Mouse (Mus musculus) intestine, postnatal 0 days (tissue): ENCODE results near the gene Ankrd63. TPM values are rescaled to one million over a fixed set of nuclear protein-coding genes. Genes with fewer than 3 reads are reported as not detected.

Experiments
- ATAC-seq: fragments of 200-750 bp; cut with Nextera tagmentation; 2 replicates; pipeline ENCODE4 v1.8.0; 2017; ENCODE audit warnings: mild to moderate bottlenecking, moderate TSS enrichment, moderate library complexity
- H3K27ac ChIP-seq: fragments of 300-500 bp; sonication (generic); 2 replicates; pipeline ENCODE4 v1.5.1; 2014; ENCODE audit warnings: mild to moderate bottlenecking, low read depth, low read length, moderate library complexity
- H3K27me3 ChIP-seq: fragments of 300-500 bp; sonication (generic); replicated peaks from 2 replicates; pipeline ENCODE4 v1.6.1; 2014; ENCODE audit warnings: low read length, mixed read lengths; ENCODE audit not compliant: control insufficient read depth, insufficient read depth
- H3K36me3 ChIP-seq: fragments of 300-500 bp; sonication (generic); 2 replicates; pipeline ENCODE4 v1.6.1; 2014; ENCODE audit warnings: mild to moderate bottlenecking, moderate library complexity; ENCODE audit not compliant: control insufficient read depth, insufficient read depth
- H3K4me1 ChIP-seq: fragments of 300-500 bp; sonication (generic); replicated peaks from 2 replicates; pipeline ENCODE4 v1.6.1; 2014; ENCODE audit warnings: antibody characterized with exemption, low read length, mixed read lengths; ENCODE audit not compliant: control insufficient read depth, insufficient read depth
- H3K4me2 ChIP-seq: fragments of 300-500 bp; sonication (generic); replicated peaks from 2 replicates; pipeline ENCODE4 v1.6.1; 2014; ENCODE audit warnings: low read depth, mild to moderate bottlenecking, moderate library complexity
- H3K4me3 ChIP-seq: fragments of 300-500 bp; sonication (generic); 2 replicates; pipeline ENCODE4 v1.5.1; 2014; ENCODE audit warnings: low read depth, low read length
- H3K9ac ChIP-seq: fragments of 300-500 bp; sonication (generic); 2 replicates; pipeline ENCODE4 v1.6.1; 2014; ENCODE audit warnings: mild to moderate bottlenecking, low read depth, low read length
- H3K9me3 ChIP-seq: fragments of 300-500 bp; sonication (generic); 2 replicates; pipeline ENCODE4 v1.6.1; 2016; ENCODE audit warnings: mixed run types; ENCODE audit not compliant: control insufficient read depth
- CTCF ChIP-seq: sonication (generic); IDR thresholded peaks from 2 replicates; pipeline ENCODE4 v1.5.1; 2016; ENCODE audit warnings: low read depth, mild to moderate bottlenecking, control low read depth, antibody characterized with exemption, moderate library complexity
- WGBS: fragments of 180-500 bp; shearing (Covaris S2); extraction: QIAGEN DNeasy Blood & Tissue Kit; methylation state at CpG from one replicate; pipeline ENCODE4 v1.1.7; 2014; 5-methylcytosine and 5-hydroxymethylcytosine counted together
- polyA plus RNA-seq: library from polyadenylated mRNA; unstranded; fragments of >200 nt; fragmentation: Nextera tagmentation; extraction: Ambion mirVana; gene quantifications from 2 replicates; pipeline ENCODE4 v1.2.1, GENCODE M21; 2015

The Ankrd63 gene
- polyA plus RNA-seq, 1 experiment from 2014 or later, result 0.65 TPM

- Histone ChIP-seq H3K4me3 (no peak overlapping the region), H3K27ac (no peak overlapping the region), H3K27me3 (0 out of 2 replicates have a peak, but pooled peaks cover 6% of the 10 kb centered on the region), H3K4me2 (no peak overlapping the region), H3K36me3 (no peaks in the 10 kb centered on the region), H3K9me3 (no peaks in the 10 kb centered on the region), H3K9ac (no peak overlapping the region), H3K4me1 (no peaks in the 10 kb centered on the region)
- no peak for TF ChIP-seq CTCF
- 55% methylated on average over 9 of the region's 9 CpGs for WGBS
- no peak for ATAC-seq
Measured at GRCm38 (mm10) chr2:118741183-118741582, 37.4 kb upstream of the Ankrd63 start.

- no peak for TF ChIP-seq CTCF
- Histone ChIP-seq H3K4me2 (no peak overlapping the region), H3K36me3 (no peaks in the 10 kb centered on the region), H3K4me1 (no peaks in the 10 kb centered on the region), H3K9ac (no peak overlapping the region), H3K9me3 (no peaks in the 10 kb centered on the region), H3K27me3 (peaks cover 6% of the 10 kb centered on the region; the same call in 1 of the 2 replicates), H3K27ac (no peak overlapping the region), H3K4me3 (no peak overlapping the region)
- WGBS, result 58% methylated on average over 3 of the region's 3 CpGs
- no peak for ATAC-seq
Measured at GRCm38 (mm10) chr2:118740341-118740740, 36.6 kb upstream of the Ankrd63 start.

GRCm38 (mm10) chr2:118733341-118733740, 29.6 kb upstream of the Ankrd63 start:
- H3K4me1 ChIP-seq, result no peaks in the 10 kb centered on the region
- no peak overlapping the region for H3K4me3 ChIP-seq
- TF ChIP-seq CTCF, result no peak
- 58% methylated on average over 5 of the region's 5 CpGs for WGBS
- ATAC-seq, result no peak
- no peak overlapping the region for H3K4me2 ChIP-seq
- no peak overlapping the region for H3K27ac ChIP-seq
- no peaks in the 10 kb centered on the region for H3K9me3 ChIP-seq
- H3K27me3 ChIP-seq, result no peaks in the 10 kb centered on the region; the same call in 1 of the 2 replicates
- H3K36me3 ChIP-seq, result no peaks in the 10 kb centered on the region
- no peak overlapping the region for H3K9ac ChIP-seq

- TF ChIP-seq CTCF, result no peak
- H3K9ac ChIP-seq, result no peak overlapping the region
- WGBS, result 78% methylated on average over 5 of the region's 5 CpGs
- no peak overlapping the region for H3K4me2 ChIP-seq
- H3K27me3 ChIP-seq, result no peaks in the 10 kb centered on the region; the same call in 1 of the 2 replicates
- no peaks in the 10 kb centered on the region for H3K9me3 ChIP-seq
- no peak overlapping the region for H3K4me3 ChIP-seq
- no peak overlapping the region for H3K27ac ChIP-seq
- no peaks in the 10 kb centered on the region for H3K4me1 ChIP-seq
- H3K36me3 ChIP-seq, result no peaks in the 10 kb centered on the region
- no peak for ATAC-seq
Measured at GRCm38 (mm10) chr2:118731981-118732380, 28.2 kb upstream of the Ankrd63 start.

GRCm38 (mm10) chr2:118730622-118730915, 26.8 kb upstream of the Ankrd63 start:
- Histone ChIP-seq H3K9ac (no peak overlapping the region), H3K27me3 (no peaks in the 10 kb centered on the region), H3K4me1 (no peaks in the 10 kb centered on the region), H3K27ac (no peak overlapping the region), H3K36me3 (no peaks in the 10 kb centered on the region), H3K9me3 (no peaks in the 10 kb centered on the region), H3K4me2 (no peak overlapping the region), H3K4me3 (no peak overlapping the region)
- 5% methylated on average over 3 of the region's 3 CpGs for WGBS
- ATAC-seq, result no peak
- peak; percentile 90 for TF ChIP-seq CTCF

GRCm38 (mm10) chr2:118729816-118730621, 26.3 kb upstream of the Ankrd63 start:
- no peak overlapping the region for H3K9ac ChIP-seq
- H3K4me2 ChIP-seq, result no peak overlapping the region
- H3K36me3 ChIP-seq, result no peaks in the 10 kb centered on the region
- TF ChIP-seq CTCF, result no peak
- no peaks in the 10 kb centered on the region for H3K4me1 ChIP-seq
- H3K27ac ChIP-seq, result no peak overlapping the region
- no peak for ATAC-seq
- H3K9me3 ChIP-seq, result no peaks in the 10 kb centered on the region
- H3K27me3 ChIP-seq, result 0 out of 2 replicates have a peak, but pooled peaks cover 2% of the 10 kb centered on the region
- no peak overlapping the region for H3K4me3 ChIP-seq
- 30% methylated on average over 8 of the region's 8 CpGs for WGBS
